23 mouse cellular contexts compared by ENCODE assay signal in genomic region chr19:24537691-24538090, GRCm38 (mm10). TPM values are rescaled to one million over a fixed set of nuclear protein-coding genes. Genes with fewer than 3 reads are reported as not detected.
DNase-seq lines count a peak whose midpoint lies in the region; ATAC-seq lines count a peak whose summit lies in the region.
"Had no signal": no experiment of that assay in that cellular context is flagged by ENCODE, and none has a peak within 500 bp of the region (broad histone marks: within the 10 kb centered on the region; RNA-seq: fewer than 3 reads in every experiment).

No protein-coding gene starts in this region.

- H3K4me2 ChIP-seq in heart, embryonic 13.5 days = no peak overlapping the region
- H3K4me2 ChIP-seq in midbrain, embryonic 11.5 days = no peak overlapping the region
- no peak overlapping the region for H3K4me2 ChIP-seq in midbrain, embryonic 16.5 days (ENCODE audit: low read length)
- H3K4me2 ChIP-seq: embryonic facial prominence, embryonic 15.5 days; heart, embryonic 12.5 days; hindbrain, embryonic 12.5 days had no signal

- intact Hi-C loops in heart, postnatal 36 days (cut with DNase I) = no loop called here

- no peak for ATAC-seq in heart, embryonic 13.5 days (ENCODE audit: extremely low read depth, insufficient number of reproducible peaks, low FRiP score, low TSS enrichment)
- ATAC-seq in midbrain, embryonic 11.5 days (ENCODE audit: low FRiP score) = no peak
- no peak for ATAC-seq in midbrain, embryonic 16.5 days
- ATAC-seq: forebrain, embryonic 14.5 days; hindbrain, embryonic 16.5 days had no signal

- no peak overlapping the region for H3K4me3 ChIP-seq in heart, embryonic 13.5 days
- no peak overlapping the region for H3K4me3 ChIP-seq in midbrain, embryonic 11.5 days (ENCODE audit: low read depth, low read length)
- H3K4me3 ChIP-seq in midbrain, embryonic 16.5 days (ENCODE audit: low read depth, low read length) = no peak overlapping the region
- H3K4me3 ChIP-seq: embryonic facial prominence, embryonic 15.5 days; erythroblast, embryonic 14.5 days; forebrain, embryonic 10.5 days; gastrocnemius, adult 2 months; heart, embryonic 12.5 days; hindbrain, embryonic 12.5 days had no signal

- H3K36me3 ChIP-seq in heart, embryonic 13.5 days = no peaks in the 10 kb centered on the region
- no peaks in the 10 kb centered on the region for H3K36me3 ChIP-seq in midbrain, embryonic 11.5 days (ENCODE audit: control insufficient read depth, insufficient read depth, low read length)
- no peaks in the 10 kb centered on the region for H3K36me3 ChIP-seq in midbrain, embryonic 16.5 days (ENCODE audit: control insufficient read depth, insufficient read depth, low read length)
- H3K36me3 ChIP-seq: embryonic facial prominence, embryonic 15.5 days; forebrain, embryonic 10.5 days; heart, embryonic 12.5 days; hindbrain, embryonic 12.5 days had no signal

- no peak overlapping the region for H3K27ac ChIP-seq in heart, embryonic 13.5 days (replicated peaks)
- H3K27ac ChIP-seq in midbrain, embryonic 11.5 days (ENCODE audit: low read depth, low read length) = no peak overlapping the region
- H3K27ac ChIP-seq in midbrain, embryonic 16.5 days (ENCODE audit: low read length) = no peak overlapping the region
- H3K27ac ChIP-seq: embryonic facial prominence, embryonic 15.5 days; forebrain, embryonic 10.5 days; gastrocnemius, adult 2 months; hindbrain, embryonic 12.5 days had no signal

- H3K9ac ChIP-seq in heart, embryonic 13.5 days = peak overlapping the region; percentile 58; the same call in 1 of the 2 replicates
- no peak overlapping the region for H3K9ac ChIP-seq in midbrain, embryonic 11.5 days (ENCODE audit: low read length)
- H3K9ac ChIP-seq in midbrain, embryonic 16.5 days (ENCODE audit: low read depth, low read length) = no peak overlapping the region
- H3K9ac ChIP-seq: embryonic facial prominence, embryonic 15.5 days; heart, embryonic 12.5 days; hindbrain, embryonic 12.5 days had no signal

- no peaks in the 10 kb centered on the region for H3K9me3 ChIP-seq in heart, embryonic 13.5 days
- no peaks in the 10 kb centered on the region for H3K9me3 ChIP-seq in midbrain, embryonic 11.5 days (ENCODE audit: control insufficient read depth, low read length)
- no peaks in the 10 kb centered on the region for H3K9me3 ChIP-seq in midbrain, embryonic 16.5 days (replicated peaks; ENCODE audit: control insufficient read depth, low read length, poor library complexity, severe bottlenecking)
- H3K9me3 ChIP-seq: embryonic facial prominence, embryonic 15.5 days; forebrain, embryonic 10.5 days; heart, embryonic 12.5 days; hindbrain, embryonic 12.5 days had no signal

- H3K27me3 ChIP-seq in heart, embryonic 13.5 days (replicated peaks) = no peaks in the 10 kb centered on the region
- H3K27me3 ChIP-seq in midbrain, embryonic 11.5 days (ENCODE audit: control insufficient read depth, insufficient read depth, low read length) = no peaks in the 10 kb centered on the region
- H3K27me3 ChIP-seq in midbrain, embryonic 16.5 days (ENCODE audit: control insufficient read depth, insufficient read depth, low read depth, low read length) = no peaks in the 10 kb centered on the region
- H3K27me3 ChIP-seq: CH12.LX; embryonic facial prominence, embryonic 15.5 days; heart, embryonic 12.5 days; hindbrain, embryonic 12.5 days had no signal

- no peak for DNase-seq in heart, postnatal 36 days
- peak; percentile 5 to 52 for DNase-seq in lung, adult 18-20 months
- no peak for DNase-seq in lung, postnatal 10 days
- peak; percentile 53 for DNase-seq in midbrain, embryonic 11.5 days (ENCODE audit: low spot score, missing footprints)
- no peak for DNase-seq in T-cell, adult 2 months (ENCODE audit: low spot score)
- DNase-seq: adrenal gland, adult 8-10 months; adrenal gland, postnatal 36 days; cerebellum, adult 2 months; cerebellum, postnatal 10 days; embryo, embryonic 11 days; gastrocnemius, adult 2 months; gastrocnemius, postnatal 25 days; heart, postnatal 4 days had no signal

- 72% methylated on average over 4 of the region's 4 CpGs for WGBS in heart, embryonic 13.5 days
- WGBS in midbrain, embryonic 11.5 days = 90% methylated on average over 4 of the region's 4 CpGs
- 86% methylated on average over 4 of the region's 4 CpGs for WGBS in midbrain, embryonic 16.5 days

- H3K4me1 ChIP-seq in heart, embryonic 13.5 days = peaks cover 52% of the 10 kb centered on the region
- H3K4me1 ChIP-seq in midbrain, embryonic 11.5 days (ENCODE audit: control insufficient read depth, insufficient read depth, low read length) = no peaks in the 10 kb centered on the region
- no peaks in the 10 kb centered on the region for H3K4me1 ChIP-seq in midbrain, embryonic 16.5 days (ENCODE audit: control insufficient read depth, insufficient read depth, low read length)
- H3K4me1 ChIP-seq: embryonic facial prominence, embryonic 15.5 days; forebrain, embryonic 10.5 days; hindbrain, embryonic 12.5 days had no signal

RNA-seq across cellular contexts. Expression of gene Pip5k1b, which starts 18.0 kb away (rescaled TPM):
- 6.8 and 7.0 TPM in 2 replicates for polyA plus RNA-seq in heart, embryonic 13.5 days (2015; fragmentation: Nextera tagmentation; extraction: Ambion mirVana)
- total RNA-seq in heart, postnatal 36 days (2021) = 10 to 100 TPM; 22.1 to 27.5 TPM
- 2.3 and 2.9 TPM in 2 replicates for polyA plus RNA-seq in midbrain, embryonic 11.5 days (2014; fragmentation: Nextera tagmentation; extraction: Ambion mirVana)
- 1.0 and 1.6 TPM in 2 replicates for polyA plus RNA-seq in midbrain, embryonic 16.5 days (2015; fragmentation: Nextera tagmentation; extraction: Ambion mirVana)

Comparison
In these comparisons a context has a peak if more than half of its experiments do, and no peak if none do; other contexts are left out.
1. DNase-seq: peak in lung, adult 18-20 months (2 of 2) and midbrain, embryonic 11.5 days (single experiment); none in heart, postnatal 36 days (0 of 2), lung, postnatal 10 days (single experiment) and T-cell, adult 2 months (single experiment).